Mouse (Mus musculus) liver, embryonic 12.5 days (tissue): ENCODE results near the gene Tbl1x. TPM values are rescaled to one million over a fixed set of nuclear protein-coding genes. Genes with fewer than 3 reads are reported as not detected.

Experiments used
- ATAC-seq: fragments of 200-750 bp; cut with Nextera tagmentation; 2 replicates; pipeline ENCODE4 v1.8.0; 2017; ENCODE audit warnings: moderate number of reproducible peaks, mild to moderate bottlenecking, moderate library complexity
- H3K27ac ChIP-seq: fragments of 300-500 bp; sonication (generic); 2 replicates; pipeline ENCODE4 v1.5.1; 2016; ENCODE audit warnings: mild to moderate bottlenecking
- H3K27me3 ChIP-seq: fragments of 300-500 bp; sonication (generic); replicated peaks from 2 replicates; pipeline ENCODE4 v1.6.1; 2016; ENCODE audit warnings: mild to moderate bottlenecking, moderate library complexity
- H3K36me3 ChIP-seq: fragments of 300-500 bp; sonication (generic); 2 replicates; pipeline ENCODE4 v1.6.1; 2016; ENCODE audit warnings: mild to moderate bottlenecking, moderate library complexity
- H3K4me1 ChIP-seq: fragments of 300-500 bp; sonication (generic); 2 replicates; pipeline ENCODE4 v1.6.1; 2016
- H3K4me2 ChIP-seq: fragments of 300-500 bp; sonication (generic); 2 replicates; pipeline ENCODE4 v1.6.1; 2016; ENCODE audit warnings: mild to moderate bottlenecking, moderate library complexity
- H3K4me3 ChIP-seq: fragments of 300-500 bp; sonication (generic); 2 replicates; pipeline ENCODE4 v1.5.1; 2016; ENCODE audit warnings: mild to moderate bottlenecking, moderate library complexity
- H3K9ac ChIP-seq: fragments of 300-500 bp; sonication (generic); 2 replicates; pipeline ENCODE4 v1.6.1; 2016; ENCODE audit warnings: mild to moderate bottlenecking, moderate library complexity
- H3K9me3 ChIP-seq: fragments of 300-500 bp; sonication (generic); replicated peaks from 2 replicates; pipeline ENCODE4 v1.6.1; 2016; ENCODE audit warnings: mild to moderate bottlenecking, moderate library complexity
- WGBS: fragments of 180-500 bp; shearing (Covaris S2); methylation state at CpG from one replicate; pipeline ENCODE4 v1.1.7; 2016; ENCODE audit not compliant: insufficient replicate concordance; 5-methylcytosine and 5-hydroxymethylcytosine counted together
- polyA plus RNA-seq: library from polyadenylated mRNA; unstranded; fragments of >200 nt; fragmentation: Nextera tagmentation; extraction: Ambion mirVana; gene quantifications from 2 replicates; pipeline ENCODE4 v1.2.1, GENCODE M21; 2016

Gene Tbl1x
- polyA plus RNA-seq, result 27.1 and 27.9 TPM in 2 replicates

GRCm38 (mm10) chrX:77510371-77511300, at the start of gene Tbl1x:
Tbl1x (plus strand) TSS chrX:77511013.
- ATAC-seq, result peak; percentile 79
- peak within 1 kb of the TSS; percentile 86 for H3K4me2 ChIP-seq
- H3K4me1 ChIP-seq, result peaks cover 32% of the 10 kb centered on the region
- no peaks in the 10 kb centered on the region for H3K27me3 ChIP-seq
- H3K27ac ChIP-seq, result peak within 1 kb of the TSS; percentile 80
- no peaks in the 10 kb centered on the region for H3K9me3 ChIP-seq
- H3K9ac ChIP-seq, result peak within 1 kb of the TSS; percentile 80
- 12% methylated on average over 65 of the region's 76 CpGs for WGBS
- H3K4me3 ChIP-seq, result peak within 1 kb of the TSS; percentile 70
- no peaks in the 10 kb centered on the region for H3K36me3 ChIP-seq

DNA sequence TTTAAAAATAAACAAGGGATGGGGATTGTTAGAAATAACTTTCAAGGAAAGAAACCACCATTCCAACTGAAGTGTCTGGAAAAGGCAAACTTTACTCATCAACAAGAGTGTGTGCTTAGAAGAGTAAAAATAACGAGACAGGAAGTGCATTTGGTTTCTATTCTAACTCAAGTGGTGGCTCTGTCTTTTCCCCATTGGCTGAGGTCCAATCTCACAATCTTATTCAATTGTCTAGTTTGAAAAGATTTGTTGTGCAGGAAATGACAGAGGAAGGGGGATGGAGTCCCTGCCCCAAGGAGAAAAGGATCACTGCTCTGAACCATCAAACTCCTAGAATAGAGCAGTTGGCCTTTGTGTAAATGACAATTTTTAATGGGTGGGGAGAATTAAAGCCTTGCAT, 41.6 kb upstream of the Tbl1x start:
- Histone ChIP-seq H3K4me1 (no peaks in the 10 kb centered on the region), H3K36me3 (no peaks in the 10 kb centered on the region), H3K4me3 (no peak overlapping the region), H3K9ac (no peak overlapping the region), H3K9me3 (no peaks in the 10 kb centered on the region), H3K27me3 (no peaks in the 10 kb centered on the region), H3K4me2 (no peak overlapping the region), H3K27ac (no peak overlapping the region)
- no peak for ATAC-seq
- 48% methylated on average over 1 of the region's 1 CpGs for WGBS

- no peak overlapping the region for H3K27ac ChIP-seq
- H3K4me2 ChIP-seq, result no peak overlapping the region
- no peaks in the 10 kb centered on the region for H3K4me1 ChIP-seq
- 82% methylated on average over 1 of the region's 1 CpGs for WGBS
- no peak overlapping the region for H3K4me3 ChIP-seq
- H3K9me3 ChIP-seq, result no peaks in the 10 kb centered on the region
- H3K27me3 ChIP-seq, result no peaks in the 10 kb centered on the region
- no peaks in the 10 kb centered on the region for H3K36me3 ChIP-seq
- ATAC-seq, result no peak
- H3K9ac ChIP-seq, result no peak overlapping the region
Observed at GRCm38 (mm10) chrX:77472858-77473257, 38.0 kb upstream of the Tbl1x start.

DNA sequence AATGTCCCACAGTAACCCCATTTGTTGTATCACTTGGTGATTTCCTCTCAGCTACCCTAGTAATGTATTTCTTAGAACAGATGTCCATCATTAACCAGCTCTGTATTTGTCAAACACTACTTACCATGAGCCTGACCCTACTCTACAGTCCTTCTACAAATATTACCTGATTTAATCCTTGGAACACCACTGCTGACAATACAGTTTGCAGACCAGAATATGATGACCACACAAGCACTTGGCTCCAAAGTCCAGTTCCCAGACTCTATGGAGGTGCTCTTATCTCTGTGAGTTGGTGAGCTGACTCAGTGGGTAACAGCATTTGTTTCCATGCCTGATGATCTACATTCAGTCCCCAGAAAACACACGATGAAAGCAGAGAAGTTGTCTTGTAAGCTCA, 37.3 kb upstream of the Tbl1x start:
- no peak for ATAC-seq
- 61% methylated on average over 1 of the region's 1 CpGs for WGBS
- Histone ChIP-seq H3K9ac (no peak overlapping the region), H3K4me1 (no peaks in the 10 kb centered on the region), H3K27ac (no peak overlapping the region), H3K36me3 (no peaks in the 10 kb centered on the region), H3K9me3 (no peaks in the 10 kb centered on the region), H3K27me3 (no peaks in the 10 kb centered on the region), H3K4me2 (no peak overlapping the region), H3K4me3 (no peak overlapping the region)

- Histone ChIP-seq H3K4me2 (no peak overlapping the region), H3K9me3 (no peaks in the 10 kb centered on the region), H3K27me3 (no peaks in the 10 kb centered on the region), H3K9ac (no peak overlapping the region), H3K4me3 (no peak overlapping the region), H3K4me1 (no peaks in the 10 kb centered on the region), H3K36me3 (no peaks in the 10 kb centered on the region), H3K27ac (no peak overlapping the region)
- ATAC-seq, result no peak
- WGBS, result 23% methylated on average over 1 of the region's 1 CpGs
Observed at GRCm38 (mm10) chrX:77474551-77474950, 36.3 kb upstream of the Tbl1x start.

GRCm38 (mm10) chrX:77477526-77477925, 33.3 kb upstream of the Tbl1x start:
- ATAC-seq, result no peak
- no peak overlapping the region for H3K4me2 ChIP-seq
- no peaks in the 10 kb centered on the region for H3K27me3 ChIP-seq
- no peak overlapping the region for H3K9ac ChIP-seq
- no peaks in the 10 kb centered on the region for H3K36me3 ChIP-seq
- no peak overlapping the region for H3K4me3 ChIP-seq
- no peak overlapping the region for H3K27ac ChIP-seq
- no peaks in the 10 kb centered on the region for H3K9me3 ChIP-seq
- WGBS, result 59% methylated on average over 2 of the region's 2 CpGs
- no peaks in the 10 kb centered on the region for H3K4me1 ChIP-seq

DNA sequence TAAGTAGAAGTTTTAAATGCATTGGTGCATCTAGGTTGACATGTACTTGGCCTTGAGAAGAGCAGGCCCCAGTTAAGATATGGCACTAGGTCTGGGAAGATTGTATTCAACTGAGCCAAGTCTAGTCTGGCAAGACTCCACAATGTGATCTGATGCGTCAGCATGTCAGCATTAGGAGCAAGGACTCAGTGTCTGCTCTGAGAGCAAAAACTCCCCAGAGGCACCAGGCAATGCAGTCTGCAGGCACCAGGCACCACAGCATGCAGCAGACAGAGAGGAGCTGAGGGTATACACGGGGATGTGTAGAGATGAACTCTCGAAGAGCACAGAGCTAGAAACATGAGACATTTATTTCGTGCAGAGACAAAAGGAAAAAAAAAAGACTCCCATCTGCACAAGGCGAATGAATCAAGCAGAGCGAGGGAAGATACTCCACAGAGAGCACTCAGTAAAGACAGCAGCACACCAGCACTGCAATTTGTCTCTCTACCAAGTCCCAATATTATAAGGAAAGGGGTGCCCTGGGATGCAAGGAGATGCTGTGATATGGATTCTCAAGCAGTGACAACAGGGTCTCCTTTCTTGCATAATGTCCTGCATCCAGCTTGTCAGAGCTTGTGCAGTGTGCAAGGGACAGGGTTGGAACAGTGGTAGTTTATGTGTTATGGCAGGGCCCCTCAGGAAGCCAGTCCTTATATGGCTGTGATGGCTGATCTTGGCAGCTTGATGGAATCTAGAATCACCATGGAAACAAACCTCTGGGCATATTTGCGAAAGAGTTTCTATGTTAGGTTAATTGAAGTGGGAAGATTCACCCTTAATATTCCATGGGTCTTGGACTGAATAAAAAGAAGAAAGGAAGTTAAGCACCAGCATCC, 22.7 kb upstream of the Tbl1x start:
- no peak overlapping the region for H3K9ac ChIP-seq
- no peaks in the 10 kb centered on the region for H3K9me3 ChIP-seq
- no peak overlapping the region for H3K27ac ChIP-seq
- H3K36me3 ChIP-seq, result no peaks in the 10 kb centered on the region
- 59% methylated on average over 7 of the region's 7 CpGs for WGBS
- no peaks in the 10 kb centered on the region for H3K4me1 ChIP-seq
- no peak overlapping the region for H3K4me3 ChIP-seq
- H3K27me3 ChIP-seq, result no peaks in the 10 kb centered on the region
- no peak overlapping the region for H3K4me2 ChIP-seq
- no peak for ATAC-seq

- ATAC-seq, result no peak
- 64% methylated on average over 1 of the region's 1 CpGs for WGBS
- Histone ChIP-seq H3K27ac (no peak overlapping the region), H3K36me3 (no peaks in the 10 kb centered on the region), H3K27me3 (no peaks in the 10 kb centered on the region), H3K4me3 (no peak overlapping the region), H3K9me3 (no peaks in the 10 kb centered on the region), H3K9ac (no peak overlapping the region), H3K4me2 (no peak overlapping the region), H3K4me1 (no peaks in the 10 kb centered on the region)
Observed at GRCm38 (mm10) chrX:77490127-77490526, 20.7 kb upstream of the Tbl1x start.

GRCm38 (mm10) chrX:77509149-77509548, 1.7 kb upstream of the Tbl1x start:
- no peaks in the 10 kb centered on the region for H3K36me3 ChIP-seq
- H3K4me1 ChIP-seq, result peaks cover 26% of the 10 kb centered on the region
- peak overlapping the region; percentile 86 for H3K4me2 ChIP-seq
- peak; percentile 28 for ATAC-seq
- no peaks in the 10 kb centered on the region for H3K9me3 ChIP-seq
- peak overlapping the region; percentile 70; the same call in 1 of the 2 replicates for H3K4me3 ChIP-seq
- 4% methylated on average over 13 of the region's 13 CpGs for WGBS
- 0 out of 2 replicates have a peak overlapping the region, but pooled peaks have one; percentile 35 for H3K9ac ChIP-seq
- H3K27ac ChIP-seq, result peak overlapping the region; percentile 80
- H3K27me3 ChIP-seq, result no peaks in the 10 kb centered on the region

DNA sequence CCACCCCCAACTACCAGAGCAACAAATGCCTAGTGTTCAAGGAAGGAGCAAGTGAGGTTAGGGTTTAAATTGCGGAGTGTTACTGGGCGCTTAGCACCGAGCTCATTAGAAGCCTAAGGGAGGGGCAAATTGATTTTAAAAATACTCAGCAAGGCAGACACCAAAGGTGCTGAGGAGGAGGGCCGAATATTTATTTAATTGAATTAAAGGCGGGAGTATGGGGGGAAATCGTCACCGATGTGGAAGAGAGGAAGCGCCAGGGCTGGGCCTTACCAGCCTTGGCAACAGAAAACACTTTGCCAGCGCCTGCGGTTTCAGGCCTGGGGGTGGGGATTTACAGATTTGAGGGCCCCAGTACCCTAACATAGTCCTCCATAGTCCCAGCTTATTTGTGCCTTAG, 1.0 kb upstream of the Tbl1x start:
- Histone ChIP-seq H3K9me3 (no peaks in the 10 kb centered on the region), H3K27me3 (no peaks in the 10 kb centered on the region), H3K4me3 (peak overlapping the region; percentile 70), H3K4me1 (peaks cover 26% of the 10 kb centered on the region), H3K9ac (peak overlapping the region; percentile 80), H3K36me3 (no peaks in the 10 kb centered on the region), H3K4me2 (peak overlapping the region; percentile 86), H3K27ac (peak overlapping the region; percentile 80)
- no peak for ATAC-seq
- WGBS, result 8% methylated on average over 10 of the region's 10 CpGs

DNA sequence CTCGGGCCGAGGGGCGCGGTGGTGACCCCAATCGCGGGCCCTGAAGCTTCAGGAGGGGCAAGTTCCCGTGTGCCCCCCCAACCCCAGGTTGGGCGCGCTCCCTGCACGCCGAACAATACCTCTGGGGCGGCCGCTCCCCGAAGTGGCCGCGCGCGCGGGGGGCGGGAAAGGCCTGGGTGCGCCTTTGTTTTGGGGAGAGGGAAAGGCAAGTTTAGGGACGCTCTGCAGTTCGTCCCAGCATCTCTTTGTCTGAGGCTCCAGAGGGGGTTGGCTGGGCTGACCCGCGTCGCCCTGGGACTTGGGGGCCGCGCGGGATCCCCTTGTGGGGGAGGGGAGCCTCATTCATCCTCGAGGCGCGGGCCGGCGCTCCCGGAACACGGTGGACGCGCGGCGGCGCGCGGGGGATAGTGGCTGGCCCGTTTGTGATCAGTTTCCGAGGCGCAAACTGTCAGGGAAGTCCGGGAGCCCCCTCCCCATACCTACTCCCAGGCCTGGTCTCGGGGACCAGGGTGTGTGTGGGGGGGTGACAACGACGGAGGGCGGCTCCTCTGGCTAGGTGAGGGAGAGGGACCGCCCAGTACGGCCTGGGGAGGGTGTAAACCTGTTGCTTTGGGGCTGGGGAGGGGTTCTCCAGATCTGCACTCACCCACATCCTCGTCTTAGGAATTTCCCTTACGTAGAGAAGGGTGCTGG, 634 bp downstream of the Tbl1x start:
- Histone ChIP-seq H3K36me3 (no peaks in the 10 kb centered on the region), H3K9ac (peak overlapping the region; percentile 80), H3K4me2 (peak overlapping the region; percentile 86), H3K4me1 (peaks cover 37% of the 10 kb centered on the region), H3K9me3 (no peaks in the 10 kb centered on the region), H3K27ac (peak overlapping the region; percentile 80), H3K27me3 (no peaks in the 10 kb centered on the region), H3K4me3 (peak overlapping the region; percentile 70)
- peak; percentile 68 for ATAC-seq
- WGBS, result 13% methylated on average over 34 of the region's 55 CpGs
